Mouse (Mus musculus) lung, adult 2 months (tissue): ENCODE measurements around the gene Enpp3. TPM values are rescaled to one million over a fixed set of nuclear protein-coding genes. Genes with fewer than 3 reads are reported as not detected.

Experiments used
- DNase-seq: peaks from one replicate; pipeline ENCODE4 v3.0.0; 2022
- H3K4me1 ChIP-seq: fragments of 200-500 bp; 2 replicates; pipeline ENCODE4 v1.6.1; 2011; ENCODE audit warnings: low read length; ENCODE audit not compliant: control insufficient read depth, insufficient read depth
- H3K4me3 ChIP-seq: fragments of 200-500 bp; replicated peaks from 2 replicates; pipeline ENCODE3; 2011; ENCODE audit warnings: low read depth, mild to moderate bottlenecking, control low read depth, low read length; ENCODE audit errors: extremely low read depth
- CTCF ChIP-seq: fragments of 200-500 bp; IDR thresholded peaks from 2 replicates; pipeline ENCODE4 v1.5.1; 2011; ENCODE audit warnings: mild to moderate bottlenecking, low read length, control low read depth; ENCODE audit not compliant: insufficient read depth
- POLR2A ChIP-seq: fragments of 200-500 bp; IDR thresholded peaks from 2 replicates; pipeline ENCODE4 v1.6.1; 2011; ENCODE audit warnings: low read depth, mild to moderate bottlenecking, control low read depth, low read length, borderline replicate concordance; ENCODE audit errors: extremely low read depth
- WGBS: fragments of 180-500 bp; shearing (Covaris S2); methylation state at CpG from one replicate; pipeline ENCODE4 v1.1.7; 2018; 5-methylcytosine and 5-hydroxymethylcytosine counted together
- polyA plus RNA-seq: library from polyadenylated mRNA; depleted of rRNA; stranded (reverse); fragments of >200 nt; gene quantifications from 2 replicates; pipeline ENCODE4 v1.2.3, GENCODE M21; 2012; rRNA removed

The Enpp3 gene
- polyA plus RNA-seq, 1 experiment = 0.92 TPM

DNA sequence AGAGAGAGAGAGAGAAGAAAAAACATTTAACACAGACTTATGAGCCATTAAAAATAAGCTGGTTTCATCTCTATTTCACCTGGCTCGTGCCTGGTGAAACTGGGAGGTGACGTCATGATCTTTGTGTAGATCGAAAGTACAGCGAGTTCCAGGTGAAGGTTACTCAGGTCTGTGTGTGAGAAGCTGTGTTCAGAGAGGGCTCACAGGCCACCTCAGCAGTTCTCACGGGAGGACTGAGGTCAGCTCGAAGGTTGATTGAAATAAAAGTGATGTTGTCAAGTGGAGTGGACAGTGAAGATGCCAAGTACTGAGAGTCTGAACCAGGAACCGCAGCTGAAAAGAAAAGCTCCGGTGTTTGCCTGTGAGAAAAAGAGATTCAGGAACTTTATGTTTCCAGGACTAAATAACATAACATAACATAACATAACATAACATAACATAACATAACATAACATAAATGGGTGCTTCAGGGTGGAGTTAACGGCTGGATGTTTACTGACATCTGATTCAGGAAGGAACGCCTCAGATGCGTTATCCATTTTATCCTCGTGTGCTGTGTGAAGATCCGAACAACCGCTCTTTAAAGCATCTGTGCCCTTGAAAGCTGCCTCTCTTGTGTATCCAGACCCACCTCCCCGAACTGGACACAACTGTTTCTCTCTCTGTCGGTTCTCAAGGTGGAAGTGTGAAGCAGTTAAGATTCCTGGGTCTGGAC lies 88.9 kb downstream of the Enpp3 start:
- DNase-seq = peak; percentile 5
- 50% methylated on average over 16 of the region's 16 CpGs for WGBS
- TF ChIP-seq POLR2A (no peak), CTCF (no peak)
- no peaks in the 10 kb centered on the region; the same call in 1 of the 2 replicates for H3K4me1 ChIP-seq
- peak overlapping the region; percentile 69 for H3K4me3 ChIP-seq

DNA sequence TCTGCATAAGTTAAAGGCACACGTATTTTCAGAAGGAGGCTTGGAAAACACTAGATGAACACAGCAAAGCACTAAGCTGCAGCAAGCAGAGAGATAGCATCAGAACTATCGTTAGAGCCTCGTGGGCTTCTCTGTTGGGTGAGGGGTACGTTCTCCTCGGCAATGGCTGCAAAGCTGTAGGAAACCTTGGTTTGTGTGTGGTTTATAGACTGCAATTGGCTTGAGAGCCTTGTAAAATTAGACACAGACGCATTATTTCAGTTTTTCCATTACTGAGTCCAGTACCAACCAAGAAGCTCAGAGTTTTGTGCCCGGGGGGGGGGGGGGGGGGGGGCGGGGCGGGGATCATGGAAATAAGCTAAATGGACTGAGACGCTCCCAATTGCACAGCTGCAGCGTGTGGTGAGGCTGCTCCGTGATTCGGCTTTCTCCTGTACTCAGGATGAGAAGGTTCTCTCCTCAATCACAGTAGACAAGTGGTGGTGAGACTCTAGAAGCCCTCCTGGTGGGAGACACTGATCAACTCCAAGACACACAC lies 99.6 kb downstream of the Enpp3 start:
- no peak for DNase-seq
- no peak for TF ChIP-seq CTCF
- TF ChIP-seq POLR2A = no peak
- 75% methylated on average over 13 of the region's 13 CpGs for WGBS
- Histone ChIP-seq H3K4me3 (no peak overlapping the region), H3K4me1 (no peaks in the 10 kb centered on the region)

DNA sequence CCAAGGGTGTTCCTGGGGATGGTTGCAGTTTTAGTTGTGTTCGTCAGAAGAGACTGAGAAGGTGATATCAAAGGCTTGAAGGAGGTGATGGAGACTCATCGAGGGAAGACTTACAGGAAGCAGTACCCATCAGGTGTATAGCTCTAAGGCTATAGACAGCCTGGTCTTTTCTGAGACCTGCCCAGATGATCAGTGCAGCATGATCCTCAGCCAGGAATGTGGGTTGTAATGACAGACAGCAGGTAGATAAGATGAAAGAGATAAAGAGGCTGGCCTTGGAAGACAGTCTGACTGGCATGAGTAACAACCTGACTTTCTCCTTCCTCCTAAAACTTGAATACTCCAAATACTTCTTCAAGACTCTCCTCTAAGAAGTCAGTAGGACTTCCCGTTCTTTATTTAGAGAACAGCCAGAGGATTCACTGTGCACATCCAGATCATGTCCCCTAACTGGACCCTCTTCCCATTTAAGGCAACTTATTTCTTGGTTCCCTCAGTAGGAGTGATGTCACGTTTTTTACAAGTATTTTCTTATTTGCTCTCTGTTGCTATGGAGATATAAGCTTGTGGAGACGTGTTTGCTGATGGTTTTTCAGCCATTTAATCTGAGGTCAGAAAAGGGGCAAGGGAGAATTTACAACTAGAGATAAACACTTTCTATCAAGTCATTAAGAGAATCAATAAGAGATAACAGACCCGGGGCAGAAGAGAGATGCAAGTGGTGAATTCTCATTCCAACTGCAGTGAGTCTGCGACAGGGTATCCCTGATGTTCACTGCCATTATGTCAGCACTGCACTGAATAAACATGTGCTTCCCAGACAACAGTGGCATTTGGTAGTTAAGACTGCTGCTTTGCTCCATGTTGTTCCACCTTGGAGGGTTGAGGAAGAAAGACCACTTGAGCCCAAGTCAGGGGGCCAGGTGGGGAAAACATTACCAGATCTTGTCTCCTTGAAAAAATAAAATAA lies 101.1 kb downstream of the Enpp3 start:
- H3K4me1 ChIP-seq = no peaks in the 10 kb centered on the region
- no peak for TF ChIP-seq CTCF
- TF ChIP-seq POLR2A = no peak
- 34% methylated on average over 7 of the region's 7 CpGs for WGBS
- no peak for DNase-seq
- no peak overlapping the region for H3K4me3 ChIP-seq

DNA sequence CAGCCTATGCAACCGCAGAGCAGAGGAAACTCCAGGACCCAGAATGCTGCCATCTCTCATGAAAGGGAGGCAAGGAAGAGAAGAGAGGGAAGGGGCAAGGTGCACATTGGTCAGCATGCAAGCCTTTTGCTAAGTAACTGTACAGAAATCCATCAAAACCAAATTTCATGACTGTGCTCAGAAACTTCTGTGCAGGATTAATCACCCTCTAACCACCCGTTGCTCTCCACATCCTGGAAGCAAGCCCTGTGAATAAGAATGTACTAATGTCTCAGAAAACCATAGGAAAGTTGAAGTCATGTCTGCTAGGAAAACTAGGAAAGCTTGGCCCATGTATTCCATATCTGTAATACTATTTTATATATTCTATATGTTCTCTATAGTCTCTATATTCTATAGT lies 103.5 kb downstream of the Enpp3 start:
- Histone ChIP-seq H3K4me1 (no peaks in the 10 kb centered on the region), H3K4me3 (no peak overlapping the region)
- TF ChIP-seq POLR2A (no peak), CTCF (no peak)
- WGBS = 73% methylated on average over 2 of the region's 2 CpGs
- no peak for DNase-seq

DNA sequence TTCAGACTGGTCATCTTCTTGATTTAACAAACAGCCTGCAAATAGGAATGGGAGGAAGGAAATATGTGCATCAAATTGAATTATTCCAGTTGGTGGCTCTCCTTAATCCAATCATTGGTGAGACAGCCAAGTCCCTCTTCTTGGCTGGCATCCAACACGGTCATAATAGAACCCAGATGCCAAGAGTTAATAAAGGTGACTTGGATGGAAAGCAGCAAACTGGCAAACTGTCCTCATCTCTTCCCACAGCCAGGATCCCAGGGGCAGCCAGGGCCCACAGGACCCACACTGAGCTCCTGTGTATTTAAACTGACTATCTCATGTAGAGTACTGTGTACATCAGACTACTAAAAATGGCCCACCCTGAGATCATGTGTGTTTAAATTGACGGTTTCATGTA lies 104.2 kb downstream of the Enpp3 start:
- WGBS = 61% methylated on average over 2 of the region's 2 CpGs
- TF ChIP-seq POLR2A (no peak), CTCF (no peak)
- Histone ChIP-seq H3K4me3 (no peak overlapping the region), H3K4me1 (no peaks in the 10 kb centered on the region)
- no peak for DNase-seq

DNA sequence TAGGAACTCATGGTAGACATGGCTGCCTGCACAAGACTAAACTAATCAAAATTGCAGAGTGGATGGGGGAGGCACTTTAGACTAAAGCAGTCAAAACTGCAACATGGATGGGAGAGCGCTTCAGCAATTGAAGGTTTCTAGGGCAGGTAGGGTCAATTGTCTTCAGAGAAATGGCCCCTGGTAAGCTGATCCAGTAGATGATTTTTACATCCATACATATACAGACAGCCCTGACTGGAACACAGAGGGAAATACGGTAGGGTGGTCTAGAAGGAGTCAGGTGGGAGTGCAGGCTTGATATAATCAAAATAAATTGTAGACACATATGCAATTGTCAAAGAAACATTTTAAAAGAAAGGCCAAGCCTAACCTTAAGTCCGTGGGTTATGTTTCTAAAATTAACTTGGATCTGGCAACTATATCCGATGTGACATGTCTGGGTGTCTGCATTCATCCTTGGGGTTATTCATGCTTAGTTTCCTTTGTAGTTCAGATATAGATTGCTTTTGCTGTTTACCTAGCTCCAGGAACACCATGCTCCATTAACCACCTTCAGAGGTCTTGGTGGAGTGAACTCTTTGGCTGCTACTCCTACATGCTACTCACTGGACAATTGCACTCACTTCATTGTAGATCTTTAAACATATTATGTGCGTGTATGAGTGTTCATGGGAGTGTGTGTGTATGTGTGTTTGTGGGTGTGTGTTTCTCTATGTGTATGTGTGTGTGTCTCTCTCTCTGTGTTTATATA lies 107.4 kb downstream of the Enpp3 start:
- no peaks in the 10 kb centered on the region; the same call in 1 of the 2 replicates for H3K4me1 ChIP-seq
- TF ChIP-seq CTCF (no peak), POLR2A (no peak)
- no peak overlapping the region for H3K4me3 ChIP-seq
- WGBS = 85% methylated on average over 5 of the region's 5 CpGs
- no peak for DNase-seq

DNA sequence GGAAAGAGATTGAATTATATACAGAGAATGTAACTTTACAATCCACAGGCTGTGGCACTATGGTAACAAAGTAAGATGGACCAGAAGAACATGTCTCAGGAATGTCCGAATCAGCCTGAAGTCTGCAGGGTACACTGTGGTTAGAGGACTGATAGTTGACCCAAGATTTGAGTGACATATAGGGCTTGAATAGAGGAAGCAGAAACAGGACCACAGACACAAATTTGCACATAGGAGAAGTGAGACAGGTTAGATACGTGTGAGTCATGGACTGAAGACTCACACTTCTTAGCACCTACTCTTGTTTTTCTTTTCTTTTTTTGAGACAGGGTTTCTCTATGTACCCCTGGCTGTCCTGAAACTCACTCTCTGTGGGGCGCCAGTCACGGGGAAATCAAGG lies 115.1 kb downstream of the Enpp3 start:
- Histone ChIP-seq H3K4me1 (no peaks in the 10 kb centered on the region; the same call in 1 of the 2 replicates), H3K4me3 (no peak overlapping the region)
- 85% methylated on average over 4 of the region's 4 CpGs for WGBS
- no peak for DNase-seq
- TF ChIP-seq POLR2A (no peak), CTCF (no peak)

DNA sequence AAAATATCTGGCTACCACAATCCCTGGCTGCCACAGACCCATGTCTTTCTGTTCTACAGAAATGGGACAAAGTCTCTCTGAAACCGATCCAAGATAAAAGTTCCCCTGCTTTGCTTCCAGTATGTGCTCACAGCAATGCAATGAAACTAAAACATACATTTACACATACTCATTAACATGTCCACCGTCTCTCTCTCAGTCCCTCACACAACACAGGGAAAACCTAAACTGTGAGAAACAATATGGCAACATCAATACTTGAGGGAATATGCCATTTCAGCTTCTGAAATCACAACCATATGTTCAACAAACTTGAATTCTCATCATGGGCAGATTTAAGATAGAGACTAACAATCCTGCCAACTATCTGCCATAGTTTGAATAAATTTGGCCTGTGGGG lies 117.4 kb downstream of the Enpp3 start:
- 91% methylated on average over 2 of the region's 2 CpGs for WGBS
- DNase-seq = no peak
- no peak overlapping the region for H3K4me3 ChIP-seq
- no peaks in the 10 kb centered on the region for H3K4me1 ChIP-seq
- TF ChIP-seq CTCF (no peak), POLR2A (no peak)

Other genes starting within 250 kb of the Enpp3 start
- 199 and 433 TPM in 2 replicates for gene Ccn2, start 247.4 kb downstream of the Enpp3 start, polyA plus RNA-seq
- 1.2 and 2.4 TPM in 2 replicates for gene Enpp1, start 130.7 kb downstream of the Enpp3 start, polyA plus RNA-seq
- 14.9 and 20.6 TPM in 2 replicates for gene Med23, start 27.2 kb upstream of the Enpp3 start, polyA plus RNA-seq
- 0.43 and 5.7 TPM in 2 replicates for gene Arg1, start 84.7 kb upstream of the Enpp3 start, polyA plus RNA-seq